Mouse (Mus musculus) adrenal gland, postnatal 4 days (tissue): ENCODE data around the gene Olfr282. TPM values are rescaled to one million over a fixed set of nuclear protein-coding genes. Genes with fewer than 3 reads are reported as not detected.

Experiments
- DNase-seq, 2 experiments: peaks; one replicate each; pipeline ENCODE4 v3.0.0; 2021 to 2022; ENCODE audit warnings: low spot score in 2 of 2, mixed read lengths in 2 of 2
- total RNA-seq, 2 experiments: library from RNA; stranded (reverse); gene quantifications; 2 replicates each; pipeline ENCODE4 v1.2.3; 2021

Gene Olfr282
- total RNA-seq, 2 experiments from 2014 or later = not detected

GRCm38 (mm10) chr15:98471539-98471938 is 40.5 kb downstream of the Olfr282 start:
- no peak for DNase-seq

GRCm38 (mm10) chr15:98474958-98475357 is 43.9 kb downstream of the Olfr282 start:
- DNase-seq = no peak

GRCm38 (mm10) chr15:98475382-98475781 is 44.4 kb downstream of the Olfr282 start:
- peak in 1 of 2 experiments; percentile 30 for DNase-seq

GRCm38 (mm10) chr15:98476281-98476680 is 45.3 kb downstream of the Olfr282 start:
- no peak for DNase-seq

GRCm38 (mm10) chr15:98479568-98480102 is 48.6 kb downstream of the Olfr282 start:
- no peak for DNase-seq

- DNase-seq = no peak
Observed at GRCm38 (mm10) chr15:98482701-98483100, 51.7 kb downstream of the Olfr282 start, which contains the start of gene Lalba. Lalba (minus strand) TSS chr15:98482721.

GRCm38 (mm10) chr15:98483907-98484886 is 53.2 kb downstream of the Olfr282 start:
- DNase-seq = no peak

- no peak for DNase-seq
Observed at GRCm38 (mm10) chr15:98486433-98487021, 55.5 kb downstream of the Olfr282 start.

Other genes starting within 250 kb of the Olfr282 start
- gene Olfr288, start 235.7 kb upstream of the Olfr282 start, total RNA-seq = not detected
- not detected for gene Gm44579, start 210.2 kb upstream of the Olfr282 start, total RNA-seq
- not detected for gene Olfr287, start 210.2 kb upstream of the Olfr282 start, total RNA-seq
- not detected for gene Olfr286, start 196.8 kb upstream of the Olfr282 start, total RNA-seq
- not detected for gene H1fnt, start 173.9 kb upstream of the Olfr282 start, total RNA-seq
- gene Zfp641, start 135.1 kb upstream of the Olfr282 start, total RNA-seq = 1 to 10 TPM; 8.4 to 8.8 TPM
- not detected for gene Olfr285, start 113.9 kb upstream of the Olfr282 start, total RNA-seq
- not detected for gene Olfr284, start 90.2 kb upstream of the Olfr282 start, total RNA-seq
- gene Olfr283, start 50.3 kb upstream of the Olfr282 start, total RNA-seq = not detected
- not detected for gene Olfr281, start 21.4 kb downstream of the Olfr282 start, total RNA-seq
- not detected for gene OR5BS1P, start 38.7 kb downstream of the Olfr282 start, total RNA-seq
- gene Lalba, start 51.5 kb downstream of the Olfr282 start, total RNA-seq = not detected
- not detected for gene Olfr279, start 61.2 kb downstream of the Olfr282 start, total RNA-seq
- gene Kansl2, start 103.0 kb downstream of the Olfr282 start, total RNA-seq = 10 to 100 TPM; 85.3 to 94.8 TPM
- gene Ccnt1, start 139.7 kb downstream of the Olfr282 start, total RNA-seq = 10 to 100 TPM; 52.8 to 65.1 TPM
- gene 4930415O20Rik, start 139.8 kb downstream of the Olfr282 start, total RNA-seq = under 1 TPM in 1 of 2 experiments, not detected in 1; 0.62 TPM
- gene Adcy6, start 178.9 kb downstream of the Olfr282 start, total RNA-seq = 10 to 100 TPM; 78.0 to 83.3 TPM
- gene Cacnb3, start 199.6 kb downstream of the Olfr282 start, total RNA-seq = 10 to 100 TPM; 28.6 to 34.5 TPM
- 10 to 100 TPM; 76.4 to 85.9 TPM for gene Ddx23, start 231.7 kb downstream of the Olfr282 start, total RNA-seq
- gene Rnd1, start 246.2 kb downstream of the Olfr282 start, total RNA-seq = 1 to 10 TPM; 1.1 to 1.9 TPM